Mouse (Mus musculus): ENCODE measurements around the gene Rfc1.

DNA sequence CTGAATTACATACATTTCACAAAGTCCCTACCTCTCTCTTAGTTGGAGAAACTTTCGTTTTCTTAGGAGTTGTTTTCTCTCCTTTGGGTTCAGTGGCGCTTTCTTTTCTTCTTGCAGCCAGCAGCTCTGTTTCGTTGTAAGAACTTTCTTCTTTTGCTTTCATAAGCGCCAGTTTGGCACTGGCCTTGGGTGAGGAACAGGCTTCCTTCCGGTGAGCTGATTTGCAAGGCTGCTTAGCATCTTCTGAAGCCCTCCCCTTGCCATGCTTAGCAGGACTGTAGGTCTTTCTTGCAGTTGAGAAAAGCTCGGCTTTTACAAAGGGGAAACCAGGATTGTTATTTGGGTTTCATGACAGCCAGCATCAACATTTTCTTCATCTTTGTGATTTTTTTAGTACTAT lies 41.8 kb downstream of the Rfc1 start:
- TF ChIP-seq CTCF (IDR thresholded peaks at IDR 0.05; ENCODE audit: extremely low read depth, insufficient read depth, low read length) (no peak), POLR2A (IDR thresholded peaks at IDR 0.05; ENCODE audit: extremely low read depth, insufficient read depth, low read length) (no peak)
